Mouse (Mus musculus) MEL-GATA-1-ER (cell line): ENCODE results near the gene Dmd.
A peak's percentile ranks its signal among the peaks of the same experiment; 100 is the strongest.
"Not testable (repeated sequence)": the region's sequence is repeated elsewhere in the genome, so short reads cannot be mapped to it uniquely, and the experiment has no call there.

ENCODE experiments used
- DNase-seq: peaks from one replicate; pipeline ENCODE4 v3.0.0-alpha.2; 2012; ENCODE audit warnings: low read depth; ENCODE audit errors: extremely low read depth

The Dmd gene

DNA sequence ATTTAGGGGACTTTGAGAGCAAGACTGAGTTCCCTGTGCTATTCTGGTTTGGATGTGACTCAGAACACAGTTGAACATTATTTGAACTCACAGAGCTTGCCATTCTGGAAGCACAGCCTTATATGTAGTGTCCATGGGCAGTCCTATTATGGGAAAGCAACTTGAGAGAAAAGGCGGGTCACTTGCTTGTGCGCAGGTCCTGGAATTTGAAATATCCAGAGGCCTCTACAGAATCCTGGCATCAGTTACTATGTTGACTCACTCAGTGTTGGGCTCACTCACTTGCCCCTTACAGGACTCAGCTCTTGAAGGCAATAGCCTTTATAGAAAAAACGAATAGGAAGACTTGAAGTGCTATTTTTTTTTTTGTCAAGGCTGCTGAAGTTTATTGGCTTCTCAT, at the start of gene Dmd:
Gene Dmd, plus strand, starts transcription at position 241 of the 400 bp plus-strand sequence.
- DNase-seq: no peak

DNA sequence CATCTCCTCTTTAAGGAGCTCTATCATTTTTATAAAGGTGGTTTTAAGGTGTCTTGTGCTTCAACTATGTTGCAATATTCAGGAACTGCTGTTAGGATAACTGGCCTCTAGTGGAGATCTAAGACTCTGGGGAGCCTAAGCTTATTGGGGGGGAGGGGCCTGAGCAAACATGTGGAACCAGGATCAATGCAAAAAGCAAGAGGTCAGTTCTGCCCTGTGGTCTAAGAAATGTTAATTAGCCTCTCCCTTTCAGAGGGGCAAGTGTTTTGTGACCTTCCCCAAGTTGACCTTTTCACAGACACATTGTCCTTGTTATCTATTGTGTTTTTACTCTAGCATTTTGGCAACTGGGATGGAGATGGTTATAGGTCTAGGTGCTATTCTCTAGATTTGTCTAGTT, 47.2 kb upstream of the Dmd start:
- no peak for DNase-seq

- no peak for DNase-seq
Observed at GRCm38 (mm10) chrX:82987683-82988082, 39.0 kb downstream of the Dmd start.

DNA sequence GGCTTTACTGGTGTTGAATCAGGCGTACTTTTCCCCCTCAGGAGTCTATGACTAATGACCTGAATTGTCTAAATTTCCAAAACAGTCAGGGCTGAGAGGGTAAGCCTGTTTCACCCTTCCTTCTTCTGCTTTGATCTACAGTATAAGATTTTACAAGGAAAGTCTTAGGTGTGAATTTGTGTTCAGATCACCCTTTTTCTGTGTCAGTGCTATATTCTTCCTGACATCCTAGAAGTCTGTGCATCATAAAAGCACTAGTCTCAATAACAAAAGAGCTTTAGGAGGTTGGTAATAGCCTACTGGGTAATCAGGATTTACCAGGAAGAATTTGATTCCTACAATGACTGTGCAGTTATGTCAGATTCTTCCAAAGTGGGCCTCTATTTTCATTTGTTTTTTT, 101.5 kb downstream of the Dmd start:
- no peak for DNase-seq

DNA sequence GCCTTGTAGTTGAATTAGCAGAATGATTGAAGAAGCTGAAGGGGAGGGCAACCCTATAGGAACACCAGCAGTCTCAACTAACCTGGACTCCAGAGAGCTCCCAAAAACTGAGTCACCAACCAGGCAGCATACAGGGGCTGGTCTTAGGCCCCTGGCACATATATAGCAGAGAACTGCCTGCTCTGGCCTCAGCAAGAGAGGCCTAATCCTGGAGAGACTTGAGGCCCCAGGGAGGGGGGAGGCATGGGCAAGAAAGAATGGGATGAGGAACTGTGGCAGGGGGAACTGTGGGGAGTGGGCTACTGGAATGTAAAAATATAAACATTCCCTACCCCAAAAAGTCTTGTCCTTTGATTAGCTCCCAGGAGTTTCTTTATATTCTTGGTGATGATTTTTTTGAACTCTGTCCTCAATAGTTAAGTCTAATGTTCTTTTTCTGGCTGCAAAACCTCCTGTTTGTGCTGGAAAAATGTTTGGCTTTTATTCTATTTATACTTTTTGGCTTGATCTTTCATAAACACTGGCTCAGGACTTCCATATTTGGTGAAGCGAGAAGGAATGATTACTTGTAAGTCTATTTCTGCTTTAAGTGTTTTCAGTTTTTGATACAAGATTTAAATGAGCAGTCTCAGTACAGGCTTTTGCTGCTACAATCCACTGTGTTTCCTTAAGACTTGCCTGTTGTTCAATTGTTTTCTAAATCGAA, 167.7 kb downstream of the Dmd start:
- DNase-seq: no peak

DNA sequence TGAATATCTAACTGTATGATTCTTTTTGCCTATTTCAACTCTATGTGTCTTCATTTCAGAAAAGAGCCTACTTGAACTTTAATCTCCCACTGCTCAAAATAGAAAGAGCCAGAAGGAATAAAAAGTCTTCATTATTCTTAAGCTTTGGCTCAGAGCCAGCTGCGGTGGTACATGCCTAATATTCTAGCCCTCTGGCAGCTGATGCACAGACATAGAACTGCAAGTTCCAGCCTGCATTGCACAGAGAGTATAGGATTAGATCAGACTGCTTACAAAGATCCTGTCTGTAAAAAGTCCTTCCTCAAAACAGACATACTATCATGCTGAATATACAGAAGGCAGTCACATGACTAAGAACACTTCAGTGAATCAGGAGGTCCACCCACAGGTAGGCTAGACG, 168.5 kb downstream of the Dmd start:
- DNase-seq: no peak

DNA sequence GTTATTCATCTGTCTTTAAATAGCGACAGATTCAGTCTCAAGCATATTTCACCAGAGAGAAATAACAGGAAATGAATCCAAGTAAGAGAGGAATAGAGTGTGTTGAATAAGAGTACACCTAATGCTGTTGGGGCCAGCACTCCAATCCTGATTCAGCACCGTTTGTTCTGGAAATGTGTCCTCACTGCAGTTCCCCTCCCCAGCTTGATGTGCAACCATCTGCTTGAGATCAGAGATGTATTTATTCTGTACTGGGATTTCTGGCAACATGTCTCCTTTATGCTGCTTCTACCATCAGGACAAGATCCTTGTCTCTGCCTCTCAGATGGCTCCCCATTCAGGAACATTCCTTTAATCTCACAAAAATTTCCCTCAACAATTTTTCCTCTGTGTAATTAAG, 271.9 kb downstream of the Dmd start:
- no peak for DNase-seq

GRCm38 (mm10) chrX:83221050-83221449, 272.4 kb downstream of the Dmd start:
- DNase-seq: no peak

DNA sequence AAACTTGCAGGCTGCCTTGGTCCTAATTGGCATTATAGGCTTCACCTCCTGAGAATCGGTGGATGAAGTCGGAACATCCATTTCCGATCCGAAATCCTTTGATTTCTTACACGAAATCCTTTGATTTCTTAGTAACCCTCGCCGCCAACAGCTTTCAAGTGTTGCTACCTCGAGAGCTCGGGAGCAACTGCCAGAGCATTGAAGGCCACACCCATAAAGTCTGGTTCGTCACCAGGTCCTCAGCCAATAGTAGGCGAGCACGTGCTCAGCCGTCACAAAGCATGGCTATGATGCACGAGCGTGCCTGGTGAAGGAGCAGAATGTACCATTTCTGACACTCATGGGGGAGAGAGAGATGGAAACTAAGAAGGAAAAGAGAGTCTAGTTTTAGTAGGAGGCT, 538.9 kb downstream of the Dmd start, which contains the start of gene Tsga8:
Gene Tsga8, minus strand, starts transcription at position 327 of the 400 bp plus-strand sequence.
- DNase-seq: no peak

DNA sequence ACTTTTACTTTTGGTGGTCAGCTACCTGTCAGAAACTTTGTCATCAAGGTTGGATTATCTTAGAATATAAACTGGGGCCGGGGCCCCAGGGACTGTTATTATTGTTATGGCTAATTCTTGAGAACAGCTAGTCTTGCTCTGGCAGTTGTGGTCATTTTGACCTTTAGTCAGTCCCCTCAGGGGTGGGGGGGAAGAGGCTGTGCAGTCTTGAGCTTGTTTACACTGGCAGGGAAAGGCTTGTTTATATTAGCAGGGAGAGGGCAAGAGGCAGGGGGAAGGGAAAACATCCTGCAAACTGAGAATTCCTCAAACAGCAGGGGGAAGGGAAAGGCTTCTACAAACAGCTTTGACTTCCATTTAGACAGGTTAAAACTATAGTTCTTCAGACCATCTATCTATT, 726.3 kb downstream of the Dmd start:
- no peak for DNase-seq

- DNase-seq: no peak
Observed at GRCm38 (mm10) chrX:83686547-83686946, 737.9 kb downstream of the Dmd start.

DNA sequence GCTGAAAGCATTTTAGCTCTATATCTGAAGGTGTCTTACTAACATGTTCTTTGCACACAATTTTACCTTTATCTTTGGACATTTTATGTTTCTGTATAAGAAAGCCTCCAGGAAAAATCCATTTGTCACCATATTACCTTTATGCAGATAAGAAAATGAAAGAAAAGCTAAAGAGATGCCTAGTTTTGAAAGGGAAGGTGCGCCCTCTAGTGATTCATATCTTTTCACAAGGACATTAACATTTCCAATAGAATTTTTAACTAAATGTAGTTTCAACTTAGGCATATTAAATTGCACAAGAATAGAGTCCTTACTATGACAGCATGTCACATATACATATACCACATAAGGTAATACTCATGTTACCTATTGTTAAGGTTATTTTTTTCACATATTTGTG, 791.9 kb downstream of the Dmd start:
- DNase-seq: peak; percentile 36

GRCm38 (mm10) chrX:83746301-83747008, 797.8 kb downstream of the Dmd start:
- DNase-seq: no peak

GRCm38 (mm10) chrX:83787406-83787805, 838.7 kb downstream of the Dmd start:
- peak; percentile 12 for DNase-seq

GRCm38 (mm10) chrX:83867469-83867868, 918.8 kb downstream of the Dmd start:
- DNase-seq: peak; percentile 55

DNA sequence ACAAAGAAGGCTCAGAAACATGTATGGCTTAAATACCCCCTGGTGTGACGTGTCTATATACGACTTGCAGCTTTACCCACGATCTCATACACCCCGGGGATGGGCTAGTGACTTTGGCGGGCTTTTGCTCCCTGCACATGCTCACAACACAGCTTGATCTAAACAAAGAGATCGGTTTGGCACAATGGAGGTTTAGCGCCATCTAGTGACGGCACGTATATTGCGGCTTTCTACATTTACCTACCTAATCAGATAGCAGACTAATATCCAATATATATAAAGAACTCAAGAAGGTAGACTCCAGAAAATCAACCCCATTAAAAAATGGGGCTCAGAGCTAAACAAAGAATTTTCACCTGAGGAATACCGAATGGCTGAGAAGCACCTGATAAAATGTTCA, 926.7 kb downstream of the Dmd start:
- DNase-seq: peak; percentile 24

- DNase-seq: no peak
Observed at GRCm38 (mm10) chrX:83975895-83976294, 1027.2 kb downstream of the Dmd start.

DNA sequence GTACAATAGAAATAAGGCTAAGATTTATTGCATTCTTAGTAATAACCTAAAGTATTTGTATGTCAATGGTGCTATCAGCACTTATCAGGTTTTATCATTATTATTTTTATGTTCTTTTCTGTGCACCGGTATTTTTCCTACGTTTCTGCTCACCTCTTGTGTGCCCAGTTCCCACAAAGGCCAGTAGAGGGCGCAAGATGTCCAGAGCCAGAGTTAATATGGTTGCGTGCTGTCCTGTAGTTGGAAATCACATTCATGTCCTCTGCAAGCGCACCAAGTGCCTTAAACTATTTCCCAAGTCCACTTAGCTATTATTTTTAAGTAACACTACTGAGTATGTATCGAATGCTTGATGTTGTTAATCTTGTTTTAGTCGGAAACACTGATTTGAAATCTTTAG, 1052.6 kb downstream of the Dmd start:
- peak; percentile 41 for DNase-seq

GRCm38 (mm10) chrX:84062431-84062830, 1113.8 kb downstream of the Dmd start:
- not testable (repeated sequence) for DNase-seq

DNA sequence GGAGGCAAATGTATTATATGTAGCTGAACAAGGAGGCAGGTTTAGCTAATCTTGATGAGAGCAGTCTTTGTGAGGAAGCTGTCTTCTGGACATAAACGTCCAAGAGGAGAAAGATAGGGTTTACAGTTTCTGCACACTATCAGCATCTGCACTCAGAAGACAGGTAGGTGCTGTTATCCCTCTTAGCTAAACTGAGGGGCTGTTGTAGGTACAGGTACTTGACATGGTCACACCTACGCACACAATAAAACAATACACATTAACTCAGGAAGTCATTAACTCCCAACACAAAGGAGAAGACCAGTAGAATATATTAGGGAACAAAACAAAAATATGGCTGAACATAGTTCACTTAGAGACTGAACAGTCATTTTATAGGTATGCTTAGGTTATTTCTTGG, 1217.2 kb downstream of the Dmd start:
- DNase-seq: no peak

GRCm38 (mm10) chrX:84241297-84241859, 1292.7 kb downstream of the Dmd start:
- DNase-seq: no peak

GRCm38 (mm10) chrX:84330593-84330992, 1381.9 kb downstream of the Dmd start:
- no peak for DNase-seq

DNA sequence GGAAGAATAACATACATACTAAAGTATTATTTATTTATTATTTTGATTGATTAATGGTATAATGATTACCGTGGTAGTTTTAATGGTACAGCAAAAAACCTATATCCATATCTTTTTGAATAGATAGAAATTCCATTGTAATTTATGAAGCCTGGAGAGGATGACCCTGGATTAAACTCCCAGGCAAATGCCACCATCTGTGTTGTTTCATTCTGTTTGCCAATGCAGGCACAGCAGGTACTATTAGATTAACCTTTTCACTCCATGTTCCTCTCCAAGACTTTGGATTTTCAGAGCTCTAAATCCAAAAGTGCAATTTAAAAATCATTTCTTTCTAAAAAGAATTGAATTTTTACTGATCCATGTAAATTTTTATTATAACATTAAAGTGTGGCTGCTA, 1383.5 kb downstream of the Dmd start:
- DNase-seq: no peak
